In the genomic region with DNA sequence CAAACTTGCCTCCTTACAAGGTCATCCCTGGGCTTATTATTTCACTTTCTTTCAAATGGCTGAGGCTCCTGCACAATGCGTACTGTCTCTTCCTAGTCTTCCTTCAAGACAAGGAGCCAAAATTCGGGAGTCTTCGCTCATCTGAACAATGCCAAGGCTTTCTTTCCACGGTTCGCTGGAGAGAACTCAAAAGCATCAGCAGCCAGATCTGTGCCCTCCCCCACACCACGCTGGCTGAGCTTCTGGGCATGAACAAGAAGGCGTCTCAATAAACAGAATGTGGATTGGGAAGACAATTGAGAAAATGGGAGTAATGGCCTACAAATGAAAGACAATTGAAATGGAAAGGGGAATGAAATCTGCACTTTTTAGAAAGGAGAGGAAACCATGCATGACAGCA, we compare ENCODE assay signal across 10 mouse cellular contexts.
DNase-seq lines count a peak whose midpoint lies in the region; ATAC-seq and TF ChIP-seq lines count a peak whose summit lies in the region.
"Had no signal": no experiment of that assay in that cellular context is flagged by ENCODE, and none has a peak within 500 bp of the region (broad histone marks: within the 10 kb centered on the region; RNA-seq: fewer than 3 reads in every experiment).

No protein-coding gene starts in this region.

- no peaks in the 10 kb centered on the region for H3K27me3 ChIP-seq in kidney, adult 2 months (replicated peaks; ENCODE audit: control insufficient read depth, insufficient read depth, low read length)
- no peaks in the 10 kb centered on the region; the same call in 1 of the 2 replicates for H3K27me3 ChIP-seq in kidney, embryonic 16.5 days (ENCODE audit: insufficient read depth, low read length)
- no peaks in the 10 kb centered on the region for H3K27me3 ChIP-seq in kidney, embryonic 15.5 days

- no peak overlapping the region for H3K4me3 ChIP-seq in kidney, adult 2 months (ENCODE audit: insufficient read depth, low read depth, low read length)
- no peak overlapping the region for H3K4me3 ChIP-seq in kidney, embryonic 16.5 days (ENCODE audit: low read length)
- no peak overlapping the region for H3K4me3 ChIP-seq in kidney, embryonic 15.5 days (replicated peaks)
- H3K4me3 ChIP-seq: forebrain, embryonic 10.5 days had no signal

- TF ChIP-seq POLR2A in kidney, adult 2 months (IDR thresholded peaks at IDR 0.05; ENCODE audit: low read depth, low read length): no peak

- WGBS in kidney, adult 2 months: 47% methylated on average over 7 of the region's 7 CpGs
- WGBS in kidney, embryonic 16.5 days: 52% methylated on average over 7 of the region's 7 CpGs
- 56% methylated on average over 7 of the region's 7 CpGs for WGBS in kidney, embryonic 15.5 days

- H3K27ac ChIP-seq in kidney, adult 2 months (ENCODE audit: insufficient read depth, low read depth, low read length): no peak overlapping the region
- no peak overlapping the region for H3K27ac ChIP-seq in kidney, embryonic 16.5 days (ENCODE audit: low read length)
- H3K27ac ChIP-seq in kidney, embryonic 15.5 days: no peak overlapping the region
- H3K27ac ChIP-seq: forebrain, embryonic 10.5 days had no signal

- no peak for ATAC-seq in kidney, embryonic 16.5 days (ENCODE audit: low FRiP score, low TSS enrichment)
- ATAC-seq in kidney, embryonic 15.5 days (replicated peaks; ENCODE audit: low FRiP score): 0 out of 2 replicates have a peak, but pooled peaks have one; percentile 46

- H3K4me1 ChIP-seq in kidney, adult 2 months (ENCODE audit: control insufficient read depth, insufficient read depth, low read length): 0 out of 2 replicates have a peak, but pooled peaks cover 4% of the 10 kb centered on the region
- H3K4me1 ChIP-seq in kidney, embryonic 16.5 days (ENCODE audit: insufficient read depth, low read length): peaks cover 10% of the 10 kb centered on the region; the same call in 1 of the 2 replicates
- peaks cover 15% of the 10 kb centered on the region for H3K4me1 ChIP-seq in kidney, embryonic 15.5 days

- H3K9me3 ChIP-seq in kidney, embryonic 16.5 days (ENCODE audit: low read length): no peaks in the 10 kb centered on the region
- H3K9me3 ChIP-seq in kidney, embryonic 15.5 days (replicated peaks): no peaks in the 10 kb centered on the region
- H3K9me3 ChIP-seq: forebrain, embryonic 10.5 days had no signal

- DNase-seq in kidney, adult 2 months: peak; percentile 75
- DNase-seq in layer of hippocampus, adult 9-11 months: peak; percentile 53
- DNase-seq in right cerebral cortex, postnatal 10 days (ENCODE audit: low spot score in 2 of 2): peak; percentile 30 to 34
- no peak for DNase-seq in neural tube, embryonic 10.5 days (ENCODE audit: extremely low spot score, low spot score)
- no peak for DNase-seq in adrenal gland, postnatal 14 days
- no peak for DNase-seq in adrenal gland, postnatal 10 days
- DNase-seq: adrenal gland, adult 8-10 months had no signal

- H3K36me3 ChIP-seq in kidney, adult 2 months (ENCODE audit: control insufficient read depth, insufficient read depth, low read length): no peaks in the 10 kb centered on the region
- no peaks in the 10 kb centered on the region for H3K36me3 ChIP-seq in kidney, embryonic 16.5 days (ENCODE audit: insufficient read depth, low read length)
- no peaks in the 10 kb centered on the region for H3K36me3 ChIP-seq in kidney, embryonic 15.5 days
- H3K36me3 ChIP-seq: forebrain, embryonic 10.5 days had no signal

- TF ChIP-seq CTCF in kidney, adult 2 months (conservative IDR thresholded peaks at IDR 0.05; ENCODE audit: insufficient read depth, insufficient read length, low read depth, low read length): no peak

- no peak overlapping the region for H3K9ac ChIP-seq in kidney, embryonic 16.5 days (replicated peaks; ENCODE audit: low read length)
- no peak overlapping the region for H3K9ac ChIP-seq in kidney, embryonic 15.5 days

- no peak overlapping the region for H3K4me2 ChIP-seq in kidney, embryonic 16.5 days (replicated peaks; ENCODE audit: low read depth, low read length)
- no peak overlapping the region for H3K4me2 ChIP-seq in kidney, embryonic 15.5 days

Comparison
In these comparisons a context has a peak if more than half of its experiments do, and no peak if none do; other contexts are left out.
1. DNase-seq: peak in kidney, adult 2 months (single experiment), layer of hippocampus, adult 9-11 months (single experiment) and right cerebral cortex, postnatal 10 days (2 of 2); none in neural tube, embryonic 10.5 days (single experiment), adrenal gland, postnatal 14 days (single experiment) and adrenal gland, postnatal 10 days (single experiment).